Mouse (Mus musculus): ENCODE measurements around the gene Aadacl2.

GRCm38 (mm10) chr3:60025417-60025816 lies 18.9 kb downstream of the Aadacl2 start, which contains the start of gene Aadac:
- TF ChIP-seq CTCF (IDR thresholded peaks at IDR 0.05; ENCODE audit: low read depth) (no peak), EP300 (optimal IDR thresholded peaks at IDR 0.05) (no peak)

Data from stomach, postnatal 0 days (tissue).